Mouse (Mus musculus) liver, adult 2 months (tissue): ENCODE results near the gene Robo2. TPM values are rescaled to one million over a fixed set of nuclear protein-coding genes. Genes with fewer than 3 reads are reported as not detected.

Experiments used
- DNase-seq: peaks from one replicate; pipeline ENCODE4 v3.0.0-alpha.2; 2011; ENCODE audit warnings: low read depth, low spot score; ENCODE audit errors: extremely low read depth
- H3K27ac ChIP-seq: fragments of 200-500 bp; replicated peaks from 2 replicates; pipeline ENCODE4 v1.5.1; 2012; ENCODE audit warnings: low read depth, mild to moderate bottlenecking, control low read depth, inconsistent platforms, low read length; ENCODE audit not compliant: insufficient read depth
- H3K27me3 ChIP-seq: fragments of 200-500 bp; 2 replicates; pipeline ENCODE4 v1.6.1; 2012; ENCODE audit warnings: mild to moderate bottlenecking, moderate library complexity, low read length, inconsistent platforms; ENCODE audit not compliant: control insufficient read depth, insufficient read depth
- H3K36me3 ChIP-seq: fragments of 200-500 bp; 2 replicates; pipeline ENCODE4 v1.6.1; 2012; ENCODE audit warnings: low read length, inconsistent platforms; ENCODE audit not compliant: control insufficient read depth, insufficient read depth
- H3K4me1 ChIP-seq: fragments of 200-500 bp; 2 replicates; pipeline ENCODE4 v1.6.1; 2011; ENCODE audit warnings: low read length; ENCODE audit not compliant: control insufficient read depth, insufficient read depth
- H3K4me3 ChIP-seq: fragments of 200-500 bp; 2 replicates; pipeline ENCODE4 v1.5.1; 2011; ENCODE audit warnings: low read depth, mild to moderate bottlenecking, control low read depth, low read length, moderate library complexity; ENCODE audit not compliant: insufficient read depth
- H3K79me2 ChIP-seq: fragments of 200-500 bp; 2 replicates; pipeline ENCODE4 v1.6.1; 2012; ENCODE audit warnings: inconsistent platforms, mild to moderate bottlenecking, low read length, moderate library complexity; ENCODE audit not compliant: control insufficient read depth, insufficient read depth
- H3K9ac ChIP-seq: fragments of 200-500 bp; 2 replicates; pipeline ENCODE4 v1.6.1; 2012; ENCODE audit warnings: low read depth, mild to moderate bottlenecking, control low read depth, inconsistent platforms, low read length
- CTCF ChIP-seq: fragments of 200-500 bp; IDR thresholded peaks from 2 replicates; pipeline ENCODE4 v1.5.1; 2011; ENCODE audit warnings: low read depth, low read length, control low read depth
- POLR2A ChIP-seq: fragments of 200-500 bp; IDR thresholded peaks from 2 replicates; pipeline ENCODE4 v1.6.1; 2011; ENCODE audit warnings: low read length, control low read depth; ENCODE audit not compliant: insufficient read depth; ENCODE audit errors: extremely low read depth
- WGBS: fragments of 180-500 bp; shearing (Covaris S2); methylation state at CpG from one replicate; pipeline ENCODE4 v1.1.7; 2018; 5-methylcytosine and 5-hydroxymethylcytosine counted together
- polyA plus RNA-seq: library from polyadenylated mRNA; depleted of rRNA; stranded (reverse); fragments of >200 nt; gene quantifications from 2 replicates; pipeline ENCODE4 v1.2.3, GENCODE M21; 2012; rRNA removed
- total RNA-seq: library from RNA; depleted of rRNA; stranded (reverse); fragments of >200 nt; gene quantifications from 2 replicates; pipeline ENCODE4 v1.2.3, GENCODE M21; 2014; rRNA removed

Robo2 gene
- total RNA-seq (2.8 and 4.8 TPM in 2 replicates), polyA plus RNA-seq (0.41 and 1.2 TPM in 2 replicates)

GRCm38 (mm10) chr16:74411481-74412251 lies at the start of gene Robo2:
Gene Robo2 (minus strand): TSS chr16:74411825.
- H3K79me2 ChIP-seq: no peaks in the 10 kb centered on the region
- H3K4me3 ChIP-seq: peak within 1 kb of the TSS; percentile 57
- H3K27ac ChIP-seq: no peak within 1 kb of the TSS
- WGBS: under 1% methylated on average over 42 of the region's 43 CpGs
- no peak for TF ChIP-seq CTCF
- TF ChIP-seq POLR2A: no peak
- peaks cover 10% of the 10 kb centered on the region; the same call in 1 of the 2 replicates for H3K27me3 ChIP-seq
- DNase-seq: peak; percentile 6
- no peak within 1 kb of the TSS for H3K9ac ChIP-seq
- H3K4me1 ChIP-seq: no peaks in the 10 kb centered on the region
- H3K36me3 ChIP-seq: no peaks in the 10 kb centered on the region

DNA sequence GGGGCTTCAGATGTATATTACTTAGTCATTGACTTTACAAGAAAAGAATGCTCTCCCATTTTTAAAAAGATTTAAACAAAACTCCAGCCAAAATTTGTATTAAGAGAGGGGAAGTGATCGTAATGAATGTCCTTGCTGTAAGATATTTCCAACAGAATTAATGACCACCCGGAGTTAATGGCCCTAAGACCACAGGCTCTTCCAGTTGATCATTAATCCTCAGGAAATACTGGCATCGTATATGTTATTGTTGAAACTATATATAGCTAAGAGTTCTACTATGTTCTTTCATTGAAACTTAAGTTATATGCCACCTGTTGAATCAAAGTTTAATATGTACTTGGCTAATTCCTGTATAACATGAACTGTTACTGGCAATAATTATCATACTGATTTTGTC lies 46.5 kb upstream of the Robo2 start:
- H3K9ac ChIP-seq: no peak overlapping the region
- no peak overlapping the region for H3K4me3 ChIP-seq
- no peak for DNase-seq
- H3K79me2 ChIP-seq: no peaks in the 10 kb centered on the region
- 73% methylated on average over 3 of the region's 3 CpGs for WGBS
- H3K4me1 ChIP-seq: no peaks in the 10 kb centered on the region
- H3K27ac ChIP-seq: no peak overlapping the region
- no peaks in the 10 kb centered on the region for H3K36me3 ChIP-seq
- H3K27me3 ChIP-seq: no peaks in the 10 kb centered on the region
- TF ChIP-seq CTCF (no peak), POLR2A (no peak)

- 85% methylated on average over 8 of the region's 8 CpGs for WGBS
- Histone ChIP-seq H3K36me3 (no peaks in the 10 kb centered on the region), H3K9ac (no peak overlapping the region), H3K27me3 (no peaks in the 10 kb centered on the region), H3K79me2 (no peaks in the 10 kb centered on the region), H3K4me3 (no peak overlapping the region), H3K27ac (no peak overlapping the region), H3K4me1 (no peaks in the 10 kb centered on the region)
- no peak for DNase-seq
- TF ChIP-seq CTCF (no peak), POLR2A (no peak)
Observed at GRCm38 (mm10) chr16:74457736-74458135, 46.1 kb upstream of the Robo2 start.

GRCm38 (mm10) chr16:74456808-74457470 lies 45.3 kb upstream of the Robo2 start:
- H3K79me2 ChIP-seq: no peaks in the 10 kb centered on the region
- no peak for DNase-seq
- no peak overlapping the region for H3K4me3 ChIP-seq
- H3K4me1 ChIP-seq: no peaks in the 10 kb centered on the region
- no peak for TF ChIP-seq CTCF
- no peak for TF ChIP-seq POLR2A
- H3K36me3 ChIP-seq: no peaks in the 10 kb centered on the region
- H3K27me3 ChIP-seq: no peaks in the 10 kb centered on the region
- 90% methylated on average over 5 of the region's 5 CpGs for WGBS
- H3K27ac ChIP-seq: no peak overlapping the region
- H3K9ac ChIP-seq: no peak overlapping the region

GRCm38 (mm10) chr16:74455179-74455578 lies 43.6 kb upstream of the Robo2 start:
- no peaks in the 10 kb centered on the region for H3K36me3 ChIP-seq
- no peak overlapping the region for H3K4me3 ChIP-seq
- no peak overlapping the region for H3K9ac ChIP-seq
- H3K27ac ChIP-seq: no peak overlapping the region
- no peaks in the 10 kb centered on the region for H3K4me1 ChIP-seq
- no peaks in the 10 kb centered on the region for H3K79me2 ChIP-seq
- H3K27me3 ChIP-seq: no peaks in the 10 kb centered on the region
- TF ChIP-seq CTCF (no peak), POLR2A (no peak)
- DNase-seq: no peak
- 48% methylated on average over 2 of the region's 2 CpGs for WGBS

DNA sequence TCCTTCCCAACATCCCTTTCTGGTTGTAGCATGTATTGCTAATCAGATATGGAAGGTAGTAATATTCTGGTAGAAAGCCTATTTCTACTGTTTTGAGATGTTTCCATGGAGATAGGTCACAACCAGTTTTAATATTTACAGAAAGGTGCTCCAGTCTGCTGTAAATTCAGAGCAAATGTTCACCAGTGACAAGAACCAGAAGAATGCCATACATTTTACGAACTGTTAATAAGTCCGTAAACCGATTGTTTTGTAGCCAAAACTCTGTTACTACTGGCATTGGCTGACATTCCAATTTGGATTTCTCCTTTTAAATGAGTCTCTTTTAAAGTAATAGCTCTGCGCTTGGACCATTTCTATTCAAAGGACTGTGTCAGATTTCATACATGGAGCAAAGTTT lies 36.4 kb upstream of the Robo2 start:
- Histone ChIP-seq H3K9ac (no peak overlapping the region), H3K79me2 (no peaks in the 10 kb centered on the region), H3K4me3 (no peak overlapping the region), H3K27me3 (no peaks in the 10 kb centered on the region), H3K4me1 (no peaks in the 10 kb centered on the region), H3K27ac (no peak overlapping the region), H3K36me3 (no peaks in the 10 kb centered on the region)
- DNase-seq: no peak
- TF ChIP-seq CTCF (no peak), POLR2A (no peak)
- 91% methylated on average over 4 of the region's 4 CpGs for WGBS
